Mouse (Mus musculus) lung, adult 2 months (tissue): ENCODE data around the gene Lhfpl3.

Experiments used
- CTCF ChIP-seq: fragments of 200-500 bp; IDR thresholded peaks from 2 replicates; pipeline ENCODE4 v1.5.1; 2011; ENCODE audit warnings: mild to moderate bottlenecking, low read length, control low read depth; ENCODE audit not compliant: insufficient read depth
- POLR2A ChIP-seq: fragments of 200-500 bp; IDR thresholded peaks from 2 replicates; pipeline ENCODE4 v1.6.1; 2011; ENCODE audit warnings: low read depth, mild to moderate bottlenecking, control low read depth, low read length, borderline replicate concordance; ENCODE audit errors: extremely low read depth

DNA sequence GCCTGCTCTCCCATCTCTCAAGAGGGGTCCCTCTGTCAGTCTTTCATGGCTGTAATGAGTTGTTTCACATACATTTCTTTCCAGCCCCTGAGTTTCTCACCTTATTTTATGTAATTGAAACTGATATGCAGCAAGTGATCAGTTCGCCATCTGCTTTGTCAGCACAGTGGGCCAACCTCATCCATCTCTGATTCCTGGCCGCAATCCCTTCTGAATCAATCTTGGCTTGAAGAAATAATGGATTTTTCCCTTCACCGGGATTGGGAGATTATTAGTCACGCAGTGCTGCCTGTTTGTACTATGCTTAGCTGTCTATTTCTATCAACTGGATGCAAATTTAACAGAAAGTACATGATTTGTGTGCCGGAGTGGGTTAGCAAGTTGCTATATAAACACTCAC lies 297.0 kb downstream of the Lhfpl3 start:
- TF ChIP-seq CTCF (no peak), POLR2A (no peak)
